Mouse (Mus musculus): ENCODE measurements around the gene Ndufs3. TPM values are rescaled to one million over a fixed set of nuclear protein-coding genes. Genes with fewer than 3 reads are reported as not detected.
A peak's percentile ranks its signal among the peaks of the same experiment; 100 is the strongest.

The Ndufs3 gene
- 212 and 215 TPM in 2 replicates for polyA plus RNA-seq (2015; fragmentation: Nextera tagmentation; extraction: Ambion mirVana)

GRCm38 (mm10) chr2:90904076-90904855 lies at the start of gene Ndufs3, which contains the start of gene Kbtbd4:
Ndufs3 (minus strand) TSS chr2:90904827.
Kbtbd4 (plus strand) TSS chr2:90904740.
- WGBS, result under 1% methylated on average over 42 of the region's 43 CpGs
- H3K4me1 ChIP-seq (replicated peaks), result peaks cover 40% of the 10 kb centered on the region
- peak within 1 kb of the TSS; percentile 90 for H3K4me3 ChIP-seq
- H3K9me3 ChIP-seq, result no peaks in the 10 kb centered on the region
- H3K36me3 ChIP-seq, result peaks cover 45% of the 10 kb centered on the region
- H3K4me2 ChIP-seq, result peak within 1 kb of the TSS; percentile 83
- ATAC-seq (ENCODE audit: low FRiP score), result peak; percentile 92
- H3K27me3 ChIP-seq, result no peaks in the 10 kb centered on the region
- H3K27ac ChIP-seq, result peak within 1 kb of the TSS; percentile 97
- H3K9ac ChIP-seq, result peak within 1 kb of the TSS; percentile 91

DNA sequence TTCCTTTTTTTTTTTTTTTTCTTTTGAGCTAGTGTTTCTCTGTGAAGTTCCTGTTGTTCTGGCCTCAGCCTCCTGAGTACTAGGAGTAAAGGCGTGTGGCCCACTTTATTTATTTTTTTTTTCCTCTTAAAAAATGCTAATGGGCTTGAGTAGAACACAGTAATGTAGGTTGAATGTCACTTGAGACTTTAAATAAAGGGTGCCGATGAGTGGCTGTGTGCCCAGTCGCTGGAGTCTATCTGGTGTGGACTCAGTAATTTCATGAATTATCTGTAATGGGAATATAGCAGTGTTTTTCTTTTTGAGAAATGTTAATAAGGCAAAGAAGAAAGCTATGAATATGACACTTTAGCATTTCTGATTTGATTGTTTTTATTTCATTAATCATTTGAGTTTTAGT lies 48.8 kb upstream of the Ndufs3 start:
- no peaks in the 10 kb centered on the region for H3K36me3 ChIP-seq
- H3K4me1 ChIP-seq (replicated peaks), result peaks cover 23% of the 10 kb centered on the region
- H3K4me2 ChIP-seq, result no peak overlapping the region
- H3K9me3 ChIP-seq, result no peaks in the 10 kb centered on the region
- whole genome bisulfite sequencing, result 72% methylated on average over 3 of the region's 3 CpGs
- ATAC-seq (ENCODE audit: low FRiP score), result no peak
- H3K27ac ChIP-seq, result no peak overlapping the region
- no peak overlapping the region for H3K4me3 ChIP-seq
- H3K9ac ChIP-seq, result no peak overlapping the region
- no peaks in the 10 kb centered on the region for H3K27me3 ChIP-seq

DNA sequence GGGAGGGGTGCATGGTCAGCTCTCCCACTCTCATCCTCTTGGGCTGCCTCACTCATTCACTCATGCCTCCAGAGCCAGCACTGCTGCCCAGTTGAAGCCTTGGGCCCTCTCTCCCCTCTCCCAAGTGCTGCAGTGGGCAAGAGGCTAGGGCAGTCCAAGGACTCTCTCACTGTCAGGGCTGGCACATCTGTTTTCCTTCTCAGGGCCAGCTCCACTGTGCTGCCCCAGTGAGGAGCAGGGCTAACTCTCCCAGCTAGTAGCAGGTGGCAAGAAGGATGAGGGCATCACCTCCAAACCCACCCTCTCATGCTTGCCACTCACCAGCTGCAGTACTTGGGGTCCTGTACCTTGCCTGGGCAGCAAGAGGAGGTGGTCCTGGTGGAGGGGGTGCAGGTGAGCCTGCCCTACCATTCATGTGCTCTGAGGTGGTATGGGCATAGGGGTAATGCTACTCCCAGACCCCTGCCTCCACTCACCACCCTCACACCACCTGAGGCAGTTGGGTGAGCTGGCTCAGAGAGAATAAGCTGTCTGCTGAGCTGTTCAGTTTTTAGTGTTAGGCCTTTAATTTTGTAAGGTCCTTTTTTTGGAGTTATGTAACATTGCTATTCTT lies 46.1 kb upstream of the Ndufs3 start:
- Histone ChIP-seq H3K9me3 (no peaks in the 10 kb centered on the region), H3K27ac (no peak overlapping the region), H3K4me1 (replicated peaks) (peaks cover 14% of the 10 kb centered on the region), H3K27me3 (no peaks in the 10 kb centered on the region), H3K9ac (no peak overlapping the region), H3K4me3 (no peak overlapping the region), H3K4me2 (no peak overlapping the region), H3K36me3 (no peaks in the 10 kb centered on the region)
- peak; percentile 66 for ATAC-seq (ENCODE audit: low FRiP score)

DNA sequence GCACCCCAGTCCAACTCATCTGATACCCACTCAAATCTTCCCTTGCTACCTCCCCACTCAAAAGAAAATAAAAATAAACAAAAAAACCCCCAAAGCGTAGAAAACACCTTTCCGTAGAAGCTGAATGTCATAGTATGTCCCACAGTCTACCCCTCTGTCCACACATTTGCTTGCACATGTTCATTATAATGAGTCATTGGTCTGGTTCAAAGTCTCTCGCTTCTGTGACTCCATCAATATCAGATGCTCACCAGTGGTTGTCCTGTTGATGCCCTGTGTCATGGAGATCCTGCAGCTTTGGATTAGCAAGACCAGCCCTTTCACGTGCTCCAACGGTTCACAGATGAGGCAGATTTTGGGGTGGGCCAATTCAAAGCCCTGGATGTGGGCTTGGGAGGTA lies 45.5 kb upstream of the Ndufs3 start:
- no peak for ATAC-seq (ENCODE audit: low FRiP score)
- H3K27me3 ChIP-seq, result no peaks in the 10 kb centered on the region
- no peak overlapping the region for H3K9ac ChIP-seq
- no peaks in the 10 kb centered on the region for H3K9me3 ChIP-seq
- peaks cover 11% of the 10 kb centered on the region for H3K4me1 ChIP-seq (replicated peaks)
- H3K4me2 ChIP-seq, result no peak overlapping the region
- 91% methylated on average over 5 of the region's 5 CpGs for WGBS
- no peak overlapping the region for H3K27ac ChIP-seq
- no peak overlapping the region for H3K4me3 ChIP-seq
- no peaks in the 10 kb centered on the region for H3K36me3 ChIP-seq

DNA sequence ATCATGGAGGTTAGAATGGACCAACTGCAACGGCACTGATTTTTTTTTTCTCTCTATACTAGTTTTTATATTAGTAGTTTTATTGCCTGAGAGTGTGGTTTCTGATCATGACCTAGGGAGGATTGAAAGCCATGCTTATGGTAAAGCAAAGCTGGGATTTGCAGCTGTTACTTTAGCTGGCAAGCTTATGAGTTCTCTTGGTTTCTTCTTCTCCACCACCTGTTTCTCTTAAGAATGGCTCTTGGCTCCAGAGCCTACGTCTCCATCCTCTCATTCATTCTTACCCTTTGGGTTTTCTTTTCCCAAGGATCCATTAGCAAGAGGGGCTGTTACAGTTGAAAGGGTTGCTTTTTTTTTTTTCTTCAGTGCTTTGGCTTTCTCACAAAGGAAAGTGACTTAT lies 37.1 kb upstream of the Ndufs3 start:
- Histone ChIP-seq H3K36me3 (no peaks in the 10 kb centered on the region), H3K4me3 (peak overlapping the region; percentile 94), H3K4me1 (replicated peaks) (peaks cover 43% of the 10 kb centered on the region), H3K9ac (peak overlapping the region; percentile 98; the same call in 1 of the 2 replicates), H3K27me3 (no peaks in the 10 kb centered on the region), H3K9me3 (no peaks in the 10 kb centered on the region), H3K4me2 (peak overlapping the region; percentile 61), H3K27ac (no peak overlapping the region)
- ATAC-seq (ENCODE audit: low FRiP score), result no peak
- 53% methylated on average over 2 of the region's 2 CpGs for WGBS

DNA sequence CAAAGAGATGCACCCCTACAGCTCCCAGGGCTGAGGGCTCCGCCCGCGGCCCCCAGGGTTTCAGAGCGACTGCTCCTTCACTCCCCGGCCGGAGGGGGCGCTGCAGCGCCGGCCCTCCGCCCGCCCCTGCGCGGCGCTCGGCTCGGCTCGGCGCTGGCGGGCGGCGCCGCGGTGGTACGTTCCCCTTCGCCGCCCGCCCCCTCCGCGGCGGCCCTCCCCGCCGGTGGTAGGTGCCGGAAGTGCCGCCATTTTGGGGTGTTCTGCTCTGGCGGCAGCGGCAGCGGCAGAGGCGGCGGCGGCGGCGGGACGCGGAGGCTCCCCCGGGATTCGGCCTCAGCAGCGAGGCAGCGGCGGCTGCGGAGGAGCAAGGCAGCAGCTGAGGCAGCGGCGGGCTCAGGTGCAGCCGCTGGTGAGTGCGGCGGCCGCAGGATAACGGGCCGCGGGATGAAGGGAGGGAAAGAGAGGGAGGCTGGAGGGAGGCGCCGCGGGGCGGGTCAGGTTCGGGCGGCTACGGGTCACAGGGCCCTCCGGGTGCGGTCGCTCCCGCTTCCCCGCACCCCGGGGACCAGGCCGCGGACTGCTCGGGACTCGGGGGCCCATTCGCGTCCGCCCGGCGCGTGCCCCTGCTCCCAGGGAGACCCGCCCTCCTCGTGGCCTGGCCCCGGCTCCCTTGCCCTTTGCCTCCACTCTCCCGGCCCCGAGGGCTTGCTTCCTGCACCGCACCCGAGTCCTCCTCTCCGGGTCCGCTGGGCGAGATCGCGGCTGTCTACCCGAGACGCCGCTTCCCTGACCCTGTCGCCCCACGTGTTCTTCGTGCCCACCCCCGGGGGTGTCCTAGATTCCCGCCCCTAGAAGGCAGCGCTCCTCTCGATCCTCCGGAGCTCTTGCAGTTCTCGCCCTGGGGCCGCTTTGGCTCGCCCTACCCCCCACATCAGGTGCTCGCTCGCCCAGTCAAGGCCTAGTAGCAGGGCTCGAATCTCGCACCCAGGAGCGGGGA lies 35.9 kb upstream of the Ndufs3 start, which contains the start of gene Celf1:
TSS of gene Celf1 (plus strand) at position 150 of the 997 bp plus-strand sequence.
- Histone ChIP-seq H3K4me2 (peak within 1 kb of the TSS; percentile 61), H3K27ac (peak within 1 kb of the TSS; percentile 98), H3K4me1 (replicated peaks) (peaks cover 43% of the 10 kb centered on the region), H3K36me3 (no peaks in the 10 kb centered on the region), H3K27me3 (no peaks in the 10 kb centered on the region), H3K9ac (peak within 1 kb of the TSS; percentile 98), H3K9me3 (no peaks in the 10 kb centered on the region), H3K4me3 (peak within 1 kb of the TSS; percentile 94)
- ATAC-seq (ENCODE audit: low FRiP score), result peak; percentile 95
- WGBS, result under 1% methylated on average over 91 of the region's 113 CpGs

- peak; percentile 70 for ATAC-seq (ENCODE audit: low FRiP score)
- no peaks in the 10 kb centered on the region for H3K27me3 ChIP-seq
- H3K4me3 ChIP-seq, result peak overlapping the region; percentile 94
- peaks cover 41% of the 10 kb centered on the region for H3K4me1 ChIP-seq (replicated peaks)
- H3K9me3 ChIP-seq, result no peaks in the 10 kb centered on the region
- H3K9ac ChIP-seq, result peak overlapping the region; percentile 98
- no peaks in the 10 kb centered on the region for H3K36me3 ChIP-seq
- 51% methylated on average over 8 of the region's 8 CpGs for WGBS
- H3K27ac ChIP-seq, result peak overlapping the region; percentile 98
- peak overlapping the region; percentile 61 for H3K4me2 ChIP-seq
Observed at GRCm38 (mm10) chr2:90939750-90940149, 35.1 kb upstream of the Ndufs3 start.

DNA sequence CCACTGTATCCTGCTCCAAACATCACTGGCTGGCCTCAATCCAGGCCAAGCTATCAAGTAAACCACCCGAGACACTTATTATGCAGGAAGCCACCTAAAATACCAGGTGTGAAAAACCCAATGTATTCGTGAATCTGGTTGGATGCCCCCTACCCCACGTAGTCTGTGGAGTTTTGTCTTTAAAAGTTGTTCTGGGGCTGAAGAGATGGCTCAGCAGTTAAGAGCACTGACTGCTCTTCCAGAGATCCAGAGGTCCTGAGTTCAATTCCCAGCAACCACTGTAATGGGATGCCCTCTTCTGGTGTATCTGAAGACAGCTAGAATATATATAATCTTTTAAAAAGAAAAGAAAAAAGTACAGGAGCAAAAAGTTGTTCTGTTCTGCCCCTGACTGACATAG lies 33.7 kb upstream of the Ndufs3 start:
- H3K9ac ChIP-seq, result no peak overlapping the region
- H3K4me1 ChIP-seq (replicated peaks), result peaks cover 28% of the 10 kb centered on the region
- no peak overlapping the region for H3K27ac ChIP-seq
- H3K27me3 ChIP-seq, result no peaks in the 10 kb centered on the region
- H3K36me3 ChIP-seq, result no peaks in the 10 kb centered on the region
- 79% methylated on average over 3 of the region's 3 CpGs for WGBS
- no peaks in the 10 kb centered on the region for H3K9me3 ChIP-seq
- ATAC-seq (ENCODE audit: low FRiP score), result no peak
- no peak overlapping the region for H3K4me2 ChIP-seq
- H3K4me3 ChIP-seq, result no peak overlapping the region

- no peak for ATAC-seq (ENCODE audit: low FRiP score)
- H3K9ac ChIP-seq, result no peak overlapping the region
- H3K36me3 ChIP-seq, result no peaks in the 10 kb centered on the region
- H3K4me1 ChIP-seq (replicated peaks), result no peaks in the 10 kb centered on the region
- no peaks in the 10 kb centered on the region for H3K9me3 ChIP-seq
- 79% methylated on average over 2 of the region's 2 CpGs for WGBS
- no peak overlapping the region for H3K4me3 ChIP-seq
- no peaks in the 10 kb centered on the region for H3K27me3 ChIP-seq
- H3K27ac ChIP-seq, result no peak overlapping the region
- no peak overlapping the region for H3K4me2 ChIP-seq
Observed at GRCm38 (mm10) chr2:90932273-90932672, 27.6 kb upstream of the Ndufs3 start.

GRCm38 (mm10) chr2:90931829-90932228 lies 27.2 kb upstream of the Ndufs3 start:
- Histone ChIP-seq H3K4me3 (no peak overlapping the region), H3K4me1 (replicated peaks) (no peaks in the 10 kb centered on the region), H3K9me3 (no peaks in the 10 kb centered on the region), H3K9ac (no peak overlapping the region), H3K36me3 (no peaks in the 10 kb centered on the region), H3K27me3 (no peaks in the 10 kb centered on the region), H3K4me2 (no peak overlapping the region), H3K27ac (no peak overlapping the region)
- ATAC-seq (ENCODE audit: low FRiP score), result no peak
- 80% methylated on average over 8 of the region's 8 CpGs for WGBS

GRCm38 (mm10) chr2:90928566-90928965 lies 23.9 kb upstream of the Ndufs3 start:
- Histone ChIP-seq H3K36me3 (no peaks in the 10 kb centered on the region), H3K4me2 (no peak overlapping the region), H3K9me3 (no peaks in the 10 kb centered on the region), H3K9ac (no peak overlapping the region), H3K4me3 (no peak overlapping the region), H3K27ac (no peak overlapping the region), H3K27me3 (no peaks in the 10 kb centered on the region), H3K4me1 (replicated peaks) (no peaks in the 10 kb centered on the region)
- no peak for ATAC-seq (ENCODE audit: low FRiP score)
- 89% methylated on average over 13 of the region's 13 CpGs for WGBS

- no peaks in the 10 kb centered on the region for H3K36me3 ChIP-seq
- no peaks in the 10 kb centered on the region for H3K9me3 ChIP-seq
- no peak for ATAC-seq (ENCODE audit: low FRiP score)
- H3K4me2 ChIP-seq, result no peak overlapping the region
- H3K27me3 ChIP-seq, result no peaks in the 10 kb centered on the region
- H3K4me1 ChIP-seq (replicated peaks), result peaks cover 8% of the 10 kb centered on the region
- 92% methylated on average over 2 of the region's 2 CpGs for WGBS
- H3K27ac ChIP-seq, result no peak overlapping the region
- no peak overlapping the region for H3K4me3 ChIP-seq
- H3K9ac ChIP-seq, result no peak overlapping the region
Observed at GRCm38 (mm10) chr2:90922636-90923035, 18.0 kb upstream of the Ndufs3 start.
